Mouse (Mus musculus) C2C12 (cell line): Measurements from ENCODE around the gene Dock3.

Source experiments
- CEBPB ChIP-seq: IDR thresholded peaks from one replicate; pipeline ENCODE4 v1.6.1; 2011; ENCODE audit warnings: low read depth, mild to moderate bottlenecking, control low read depth, moderate library complexity
- CTCF ChIP-seq: IDR thresholded peaks from one replicate; pipeline ENCODE4 v1.5.1; 2011; ENCODE audit not compliant: control insufficient read depth, insufficient read depth, insufficient read length
- MAX ChIP-seq: IDR thresholded peaks from one replicate; pipeline ENCODE4 v1.6.1; 2011; ENCODE audit warnings: mild to moderate bottlenecking, control low read depth
- MYOD1 ChIP-seq: IDR thresholded peaks from one replicate; pipeline ENCODE4 v1.6.1; 2011; ENCODE audit warnings: low read depth; ENCODE audit not compliant: control insufficient read depth, insufficient read length
- MYOG ChIP-seq: IDR thresholded peaks from one replicate; pipeline ENCODE4 v1.6.1; 2011; ENCODE audit not compliant: control insufficient read depth, insufficient read length; ENCODE audit errors: extremely low read depth
- USF1 ChIP-seq: IDR thresholded peaks from one replicate; pipeline ENCODE4 v1.6.1; 2011; ENCODE audit warnings: low read depth, mild to moderate bottlenecking, control low read depth, moderate library complexity

DNA sequence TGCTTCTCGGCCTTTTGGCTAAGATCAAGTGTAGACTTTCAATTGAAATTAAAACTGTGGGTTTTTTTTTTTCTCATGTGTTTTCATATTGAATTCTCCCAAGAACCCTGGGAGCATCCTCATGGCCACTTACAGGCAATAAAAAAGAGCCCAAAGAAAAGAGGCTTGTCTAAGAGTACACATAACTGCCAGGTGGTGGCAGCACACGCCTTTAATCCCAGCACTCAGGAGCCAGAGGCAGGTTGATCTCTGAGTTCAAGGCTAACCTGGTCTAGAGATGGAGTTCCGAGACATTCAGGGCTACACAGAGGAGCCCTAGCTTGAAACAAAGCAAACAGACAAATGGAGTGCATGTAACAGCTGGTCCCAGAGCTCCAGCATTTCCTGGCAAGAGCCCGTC lies 14.5 kb upstream of the Dock3 start:
- TF ChIP-seq CTCF (no peak), CEBPB (no peak), USF1 (no peak), MAX (no peak), MYOD1 (no peak), MYOG (no peak)
